Mouse (Mus musculus): Measurements from ENCODE around the gene Rusc2.

Gene Rusc2

GRCm38 (mm10) chr4:43384541-43384940, 2.8 kb downstream of the Rusc2 start:
- no peak for DNase-seq

- DNase-seq, result no peak
Observed at GRCm38 (mm10) chr4:43386932-43387331, 5.2 kb downstream of the Rusc2 start.

DNA sequence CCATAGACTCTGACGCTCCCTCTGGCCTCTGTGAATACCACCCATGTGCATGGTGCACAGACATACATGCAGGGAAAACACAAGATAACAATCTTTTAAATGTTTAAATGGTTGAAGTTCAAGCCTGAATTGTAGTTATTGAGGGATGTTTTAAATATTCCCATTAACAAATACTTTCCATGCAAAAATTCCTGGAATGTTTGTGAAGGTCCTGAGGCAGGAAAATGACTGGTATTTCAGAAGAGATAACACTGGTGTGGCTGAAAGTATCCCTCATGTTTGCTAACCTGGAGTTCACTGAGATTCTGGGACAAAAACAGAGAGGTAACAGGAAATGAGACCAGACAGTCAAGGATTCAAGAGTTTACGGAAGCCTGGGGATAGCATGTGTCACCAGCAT, 7.6 kb downstream of the Rusc2 start:
- no peak for DNase-seq

GRCm38 (mm10) chr4:43389845-43390440, 8.2 kb downstream of the Rusc2 start:
- DNase-seq, result no peak

- DNase-seq, result no peak
Observed at GRCm38 (mm10) chr4:43391521-43392050, 9.8 kb downstream of the Rusc2 start.

- no peak for DNase-seq
Observed at GRCm38 (mm10) chr4:43394345-43394891, 12.6 kb downstream of the Rusc2 start.

- no peak for DNase-seq
Observed at GRCm38 (mm10) chr4:43395147-43395546, 13.4 kb downstream of the Rusc2 start.

GRCm38 (mm10) chr4:43395836-43396235, 14.1 kb downstream of the Rusc2 start:
- no peak for DNase-seq

DNA sequence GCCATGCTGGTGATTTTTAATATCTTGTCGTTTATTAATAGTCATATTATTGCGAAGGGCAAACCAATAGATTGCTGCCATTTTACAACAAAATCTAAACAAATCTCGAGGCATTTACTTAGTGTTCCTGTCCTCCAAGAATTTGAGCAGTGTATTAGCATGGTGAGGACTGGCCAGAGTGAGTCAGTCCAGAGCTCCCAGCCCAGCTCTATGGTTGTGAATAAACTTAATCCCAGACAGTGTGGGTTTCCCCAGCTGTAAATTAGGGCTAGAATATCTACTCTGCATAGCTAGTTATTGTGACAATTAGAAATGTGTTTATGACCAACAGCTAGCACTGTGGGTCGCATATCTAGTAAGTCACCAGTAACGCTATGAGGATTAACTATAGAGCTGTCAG, 14.6 kb downstream of the Rusc2 start:
- no peak for DNase-seq

DNA sequence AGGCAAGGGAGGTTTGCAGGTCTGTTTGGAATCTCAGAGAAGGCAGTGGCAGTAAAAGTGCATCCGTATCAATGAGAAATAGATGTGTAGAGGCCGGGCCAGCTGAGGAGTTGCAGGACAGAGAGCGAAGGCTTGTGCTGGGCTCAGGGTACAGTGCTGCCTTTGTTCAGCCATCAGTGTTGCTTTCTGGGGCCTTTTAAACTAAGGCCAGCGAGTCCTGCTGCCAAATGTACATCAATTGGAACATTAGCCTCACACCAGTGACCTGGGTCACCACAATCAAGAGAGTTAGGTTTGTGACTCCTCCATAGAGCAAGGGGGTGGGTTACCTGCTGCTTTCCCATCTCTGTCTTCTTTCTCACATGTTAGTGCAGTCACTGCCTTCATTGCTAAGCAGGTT, 16.2 kb downstream of the Rusc2 start:
- DNase-seq, result no peak

DNA sequence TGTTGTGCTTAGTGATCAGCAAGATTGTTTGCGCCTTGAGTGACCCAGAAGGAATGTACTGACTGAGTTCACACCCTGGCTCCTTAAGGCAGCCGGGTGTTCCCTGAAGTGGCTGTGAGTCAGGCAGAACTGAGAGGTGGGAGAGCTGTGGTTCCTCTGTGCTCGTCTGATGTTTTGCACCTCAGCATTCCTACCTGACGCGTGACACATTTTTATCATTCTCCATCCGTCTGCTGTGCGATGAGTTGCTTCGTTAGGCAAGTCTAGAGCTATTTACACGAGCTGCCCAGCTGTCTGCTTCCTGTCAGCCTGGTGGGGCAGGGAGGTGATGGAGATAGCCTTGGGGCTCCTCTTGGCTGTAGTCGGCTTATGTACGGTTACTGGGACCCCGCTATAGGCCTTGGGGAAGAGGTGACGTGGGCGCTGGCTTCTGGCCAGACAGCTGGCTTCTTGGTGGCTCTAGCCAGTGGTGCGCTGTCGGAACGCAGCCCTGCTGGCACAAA, 17.1 kb downstream of the Rusc2 start:
- no peak for DNase-seq

GRCm38 (mm10) chr4:43399391-43400131, 17.8 kb downstream of the Rusc2 start:
- DNase-seq, result no peak

DNA sequence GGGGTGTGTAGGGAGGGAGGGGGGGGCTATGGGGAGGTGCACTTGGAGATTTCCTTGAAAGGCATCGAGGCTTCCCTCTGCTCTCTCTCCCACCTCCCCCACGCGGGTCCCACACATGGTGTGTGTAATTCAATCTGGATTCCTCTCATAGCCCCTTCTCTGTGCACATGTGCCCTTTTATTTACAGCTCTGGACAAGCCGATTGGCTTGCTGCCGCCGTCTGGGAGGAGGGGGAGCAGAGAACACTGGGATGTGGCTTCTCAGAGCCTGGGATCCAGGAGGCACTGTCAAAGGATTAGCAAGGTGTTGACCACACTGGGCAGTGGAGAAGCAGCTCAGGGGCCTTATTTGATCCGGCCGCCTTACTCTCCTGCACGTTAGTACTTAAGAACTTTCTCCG, 19.2 kb downstream of the Rusc2 start:
- DNase-seq, result no peak

DNA sequence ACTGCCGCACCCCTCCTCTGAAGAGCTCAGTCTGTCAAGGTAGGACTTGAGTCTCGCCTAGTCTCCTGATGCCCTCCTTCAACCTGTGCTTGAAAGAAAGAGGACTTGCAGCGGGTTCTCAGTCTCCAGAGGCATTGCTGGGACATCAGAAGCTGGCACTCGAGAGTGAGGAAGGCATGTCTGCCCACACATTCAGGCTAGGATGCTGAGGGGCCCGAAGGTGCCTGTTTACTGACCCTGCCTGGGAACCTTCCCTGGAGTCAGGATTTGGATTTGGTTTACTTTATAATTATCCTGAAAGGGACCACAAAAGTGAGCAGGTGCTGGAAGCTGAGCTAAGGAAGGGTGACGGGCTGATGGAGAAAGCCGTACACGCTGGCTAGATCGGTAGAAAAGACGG, 19.7 kb downstream of the Rusc2 start:
- no peak for DNase-seq

DNA sequence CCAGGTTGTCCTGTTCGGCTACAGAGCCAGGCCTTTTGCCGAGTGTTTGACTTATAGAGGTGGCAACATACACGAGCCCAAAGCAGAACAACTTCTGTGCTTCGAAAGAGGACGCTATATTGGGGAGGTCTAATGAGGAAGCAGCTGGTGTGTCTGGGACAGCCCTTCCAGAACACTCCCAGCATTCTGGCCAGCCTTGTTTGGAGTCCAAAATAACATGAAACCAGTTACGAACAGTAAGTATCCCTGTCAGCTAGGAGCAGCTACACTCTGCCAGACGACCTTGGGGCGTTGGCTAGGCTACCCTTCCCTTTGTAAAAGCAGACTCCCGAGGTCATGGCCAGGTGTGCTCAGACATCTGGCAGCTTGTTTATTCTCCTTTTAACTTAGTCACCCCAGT, 20.4 kb downstream of the Rusc2 start:
- DNase-seq, result no peak

GRCm38 (mm10) chr4:43404697-43405096, 22.9 kb downstream of the Rusc2 start:
- DNase-seq, result no peak

GRCm38 (mm10) chr4:43406162-43406971, 24.6 kb downstream of the Rusc2 start:
- peak; percentile 65 for DNase-seq

GRCm38 (mm10) chr4:43407071-43407920, 25.5 kb downstream of the Rusc2 start:
- no peak for DNase-seq

GRCm38 (mm10) chr4:43414761-43415160, 33.0 kb downstream of the Rusc2 start:
- no peak for DNase-seq

GRCm38 (mm10) chr4:43415221-43416070, 33.7 kb downstream of the Rusc2 start:
- no peak for DNase-seq

DNA sequence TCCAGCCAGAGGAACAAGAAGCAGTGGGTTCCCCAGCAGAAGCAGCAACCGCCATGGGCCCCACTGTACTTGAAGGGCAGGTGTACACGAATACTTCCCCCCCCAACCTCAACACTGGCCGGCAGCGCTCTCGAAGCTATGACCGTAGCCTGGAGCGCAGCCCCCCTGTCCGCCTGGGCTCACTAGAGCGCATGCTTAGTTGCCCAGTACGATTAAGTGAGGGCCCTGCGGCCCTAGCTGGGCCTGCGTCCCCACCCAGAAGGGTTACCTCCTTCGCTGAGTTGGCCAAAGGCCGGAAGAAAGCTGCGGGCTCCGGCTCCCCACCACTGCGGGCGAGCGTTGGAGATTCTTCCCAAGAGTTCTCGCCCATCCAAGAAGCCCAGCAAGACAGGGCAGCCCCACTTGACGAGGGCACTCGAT, 34.3 kb downstream of the Rusc2 start:
- DNase-seq, result no peak

Measured in liver (tissue).